Mouse (Mus musculus) spleen, adult 2 months (tissue): Measurements from ENCODE around the gene Adcy4.

ENCODE experiments used
- CTCF ChIP-seq: fragments of 200-500 bp; IDR thresholded peaks from 2 replicates; pipeline ENCODE4 v1.5.1; 2011; ENCODE audit warnings: mild to moderate bottlenecking, inconsistent platforms; ENCODE audit not compliant: insufficient read depth, insufficient read length, insufficient replicate concordance; ENCODE audit errors: extremely low read depth
- POLR2A ChIP-seq: fragments of 200-500 bp; IDR thresholded peaks from 2 replicates; pipeline ENCODE4 v1.6.1; 2011; ENCODE audit warnings: low read depth, low read length, inconsistent platforms

GRCm38 (mm10) chr14:55815310-55815751 is 31.4 kb upstream of the Adcy4 start:
- TF ChIP-seq CTCF = no peak
- no peak for TF ChIP-seq POLR2A
